Mouse (Mus musculus): Measurements from ENCODE around the gene Net1. TPM values are rescaled to one million over a fixed set of nuclear protein-coding genes. Genes with fewer than 3 reads are reported as not detected.

Net1 gene
- 20.5 and 26.3 TPM in 2 replicates for total RNA-seq (2014; rRNA removed)
- 17.1 and 18.4 TPM in 2 replicates for polyA plus RNA-seq (2012; rRNA removed)

GRCm38 (mm10) chr13:3917571-3918311, at the start of gene Net1, which contains the start of gene Tubal3:
Gene Net1 (minus strand): TSS chr13:3918220.
Gene Tubal3 (plus strand): TSS chr13:3918274.
- Histone ChIP-seq H3K27me3 (ENCODE audit: control insufficient read depth, insufficient read depth, low read length) (no peaks in the 10 kb centered on the region), H3K9ac (ENCODE audit: low read depth, low read length) (peak within 1 kb of the TSS; percentile 74), H3K4me3 (ENCODE audit: insufficient read depth, low read depth, low read length) (peak within 1 kb of the TSS; percentile 86), H3K36me3 (ENCODE audit: control insufficient read depth, insufficient read depth, low read length) (no peaks in the 10 kb centered on the region), H3K4me1 (ENCODE audit: control insufficient read depth, insufficient read depth, low read length) (peaks cover 5% of the 10 kb centered on the region; the same call in 1 of the 2 replicates), H3K27ac (replicated peaks; ENCODE audit: insufficient read depth, low read depth, low read length) (no peak within 1 kb of the TSS), H3K79me2 (ENCODE audit: control insufficient read depth, insufficient read depth, low read length) (no peaks in the 10 kb centered on the region)
- TF ChIP-seq POLR2A (IDR thresholded peaks at IDR 0.05; ENCODE audit: extremely low read depth, insufficient read depth, low read length) (no peak), CTCF (IDR thresholded peaks at IDR 0.05; ENCODE audit: low read depth, low read length) (no peak)
- WGBS, result under 1% methylated on average over 52 of the region's 52 CpGs
- DNase-seq (ENCODE audit: extremely low read depth, low read depth, low spot score), result peak; percentile 67

GRCm38 (mm10) chr13:3951198-3951914, 33.3 kb upstream of the Net1 start:
- Histone ChIP-seq H3K4me3 (ENCODE audit: insufficient read depth, low read depth, low read length) (no peak overlapping the region), H3K9ac (ENCODE audit: low read depth, low read length) (no peak overlapping the region), H3K79me2 (ENCODE audit: control insufficient read depth, insufficient read depth, low read length) (no peaks in the 10 kb centered on the region), H3K36me3 (ENCODE audit: control insufficient read depth, insufficient read depth, low read length) (no peaks in the 10 kb centered on the region), H3K27ac (replicated peaks; ENCODE audit: insufficient read depth, low read depth, low read length) (no peak overlapping the region), H3K27me3 (ENCODE audit: control insufficient read depth, insufficient read depth, low read length) (no peaks in the 10 kb centered on the region), H3K4me1 (ENCODE audit: control insufficient read depth, insufficient read depth, low read length) (no peaks in the 10 kb centered on the region)
- TF ChIP-seq POLR2A (IDR thresholded peaks at IDR 0.05; ENCODE audit: extremely low read depth, insufficient read depth, low read length) (no peak), CTCF (IDR thresholded peaks at IDR 0.05; ENCODE audit: low read depth, low read length) (no peak)
- no peak for DNase-seq (ENCODE audit: extremely low read depth, low read depth, low spot score)
- 79% methylated on average over 6 of the region's 6 CpGs for WGBS

DNA sequence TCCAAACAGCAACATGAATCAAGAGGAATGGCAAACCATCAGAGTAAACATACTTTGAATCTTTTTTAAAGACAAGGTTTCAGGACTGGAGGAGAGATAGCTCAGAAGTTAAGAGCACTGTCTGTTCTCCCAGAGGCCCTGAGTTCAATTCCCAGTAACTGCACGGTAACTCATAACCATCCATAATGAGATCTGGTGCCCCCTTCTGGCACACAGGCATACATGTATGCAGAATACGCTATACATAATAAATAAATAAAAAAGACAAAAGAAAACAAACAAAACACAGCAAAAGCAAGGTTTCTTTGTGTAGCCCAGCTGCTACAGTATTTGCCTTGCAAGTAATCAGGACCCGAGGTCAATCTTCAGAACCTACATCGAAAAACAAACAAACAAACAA, 31.5 kb upstream of the Net1 start:
- no peaks in the 10 kb centered on the region for H3K79me2 ChIP-seq (ENCODE audit: control insufficient read depth, insufficient read depth, low read length)
- H3K27me3 ChIP-seq (ENCODE audit: control insufficient read depth, insufficient read depth, low read length), result no peaks in the 10 kb centered on the region
- no peak overlapping the region for H3K27ac ChIP-seq (replicated peaks; ENCODE audit: insufficient read depth, low read depth, low read length)
- no peak overlapping the region for H3K4me3 ChIP-seq (ENCODE audit: insufficient read depth, low read depth, low read length)
- no peak for DNase-seq (ENCODE audit: extremely low read depth, low read depth, low spot score)
- H3K4me1 ChIP-seq (ENCODE audit: control insufficient read depth, insufficient read depth, low read length), result no peaks in the 10 kb centered on the region
- 85% methylated on average over 4 of the region's 4 CpGs for whole genome bisulfite sequencing
- no peak for TF ChIP-seq CTCF (IDR thresholded peaks at IDR 0.05; ENCODE audit: low read depth, low read length)
- TF ChIP-seq POLR2A (IDR thresholded peaks at IDR 0.05; ENCODE audit: extremely low read depth, insufficient read depth, low read length), result no peak
- no peaks in the 10 kb centered on the region for H3K36me3 ChIP-seq (ENCODE audit: control insufficient read depth, insufficient read depth, low read length)
- no peak overlapping the region for H3K9ac ChIP-seq (ENCODE audit: low read depth, low read length)

DNA sequence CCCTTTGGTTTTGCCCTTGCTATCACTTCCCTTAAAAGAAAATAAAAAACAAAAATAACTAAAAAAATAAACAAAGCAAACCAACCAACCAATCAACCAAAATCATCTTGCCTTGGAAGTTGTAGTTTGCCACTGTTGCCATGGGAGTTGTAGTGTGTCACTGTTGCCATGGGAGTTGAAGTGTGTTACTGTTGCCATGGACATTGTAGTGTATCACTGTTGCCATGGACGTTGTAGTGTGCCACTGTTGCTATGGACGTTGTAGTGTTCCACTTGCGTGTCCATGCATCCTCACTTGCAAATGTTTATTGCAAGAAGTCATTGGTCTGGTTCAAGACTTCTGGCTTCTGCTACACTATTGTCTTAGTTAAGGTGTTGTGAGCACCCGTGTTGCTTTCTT, 29.2 kb upstream of the Net1 start:
- Histone ChIP-seq H3K4me3 (ENCODE audit: insufficient read depth, low read depth, low read length) (no peak overlapping the region), H3K9ac (ENCODE audit: low read depth, low read length) (no peak overlapping the region), H3K27ac (replicated peaks; ENCODE audit: insufficient read depth, low read depth, low read length) (no peak overlapping the region), H3K79me2 (ENCODE audit: control insufficient read depth, insufficient read depth, low read length) (no peaks in the 10 kb centered on the region), H3K27me3 (ENCODE audit: control insufficient read depth, insufficient read depth, low read length) (no peaks in the 10 kb centered on the region), H3K4me1 (ENCODE audit: control insufficient read depth, insufficient read depth, low read length) (no peaks in the 10 kb centered on the region), H3K36me3 (ENCODE audit: control insufficient read depth, insufficient read depth, low read length) (no peaks in the 10 kb centered on the region)
- WGBS, result 85% methylated on average over 4 of the region's 4 CpGs
- DNase-seq (ENCODE audit: extremely low read depth, low read depth, low spot score), result no peak
- TF ChIP-seq POLR2A (IDR thresholded peaks at IDR 0.05; ENCODE audit: extremely low read depth, insufficient read depth, low read length), result no peak
- TF ChIP-seq CTCF (IDR thresholded peaks at IDR 0.05; ENCODE audit: low read depth, low read length), result no peak

GRCm38 (mm10) chr13:3945249-3945648, 27.2 kb upstream of the Net1 start, which contains the start of gene Ucn3:
Gene Ucn3 (minus strand): TSS chr13:3945349.
- H3K36me3 ChIP-seq (ENCODE audit: control insufficient read depth, insufficient read depth, low read length), result no peaks in the 10 kb centered on the region
- no peak within 1 kb of the TSS for H3K4me3 ChIP-seq (ENCODE audit: insufficient read depth, low read depth, low read length)
- no peak within 1 kb of the TSS for H3K9ac ChIP-seq (ENCODE audit: low read depth, low read length)
- no peaks in the 10 kb centered on the region for H3K79me2 ChIP-seq (ENCODE audit: control insufficient read depth, insufficient read depth, low read length)
- no peaks in the 10 kb centered on the region for H3K27me3 ChIP-seq (ENCODE audit: control insufficient read depth, insufficient read depth, low read length)
- H3K27ac ChIP-seq (replicated peaks; ENCODE audit: insufficient read depth, low read depth, low read length), result no peak within 1 kb of the TSS
- H3K4me1 ChIP-seq (ENCODE audit: control insufficient read depth, insufficient read depth, low read length), result no peaks in the 10 kb centered on the region
- TF ChIP-seq POLR2A (IDR thresholded peaks at IDR 0.05; ENCODE audit: extremely low read depth, insufficient read depth, low read length), result no peak
- no peak for TF ChIP-seq CTCF (IDR thresholded peaks at IDR 0.05; ENCODE audit: low read depth, low read length)
- WGBS, result 73% methylated on average over 2 of the region's 2 CpGs
- DNase-seq (ENCODE audit: extremely low read depth, low read depth, low spot score), result no peak

Data from liver, adult 2 months (tissue).